Mouse (Mus musculus) megakaryocyte-erythroid progenitor cell, adult 5 weeks (primary cell): ENCODE results near the gene Trim14. TPM values are rescaled to one million over a fixed set of nuclear protein-coding genes. Genes with fewer than 3 reads are reported as not detected.

Experiments
- polyA plus RNA-seq: library from polyadenylated mRNA; stranded (reverse); fragments of >175 nt; gene quantifications from 2 replicates; pipeline ENCODE4 v1.2.3, GENCODE M21; 2012

Trim14 gene
- polyA plus RNA-seq: 28.5 and 33.5 TPM in 2 replicates

GRCm38 (mm10) chr4:46535840-46536361 lies at the start of gene Trim14:
TSS of gene Trim14 (minus strand) at chr4:46536141.

GRCm38 (mm10) chr4:46489028-46489925 lies 46.7 kb downstream of the Trim14 start, which contains the start of gene Nans:
TSS of gene Nans (plus strand) at chr4:46489248.

GRCm38 (mm10) chr4:46450519-46451131 lies 85.3 kb downstream of the Trim14 start, which contains the start of gene Anp32b:
TSS of gene Anp32b (plus strand) at chr4:46450902.

Other genes with a start within 250 kb of the Trim14 start
- gene Foxe1, start 192.5 kb downstream of the Trim14 start, polyA plus RNA-seq: 0.36 TPM in 1 of 2 replicates, not detected in the other
- gene Trmo, start 146.7 kb downstream of the Trim14 start, polyA plus RNA-seq: 2.5 and 2.9 TPM in 2 replicates
- gene Hemgn, start 122.6 kb downstream of the Trim14 start, polyA plus RNA-seq: 3.2 and 5.4 TPM in 2 replicates
- gene Anp32b, start 85.2 kb downstream of the Trim14 start, polyA plus RNA-seq: 838 and 983 TPM in 2 replicates
- 68.9 and 70.8 TPM in 2 replicates for gene Nans, start 46.9 kb downstream of the Trim14 start, polyA plus RNA-seq
- 92.6 and 164 TPM in 2 replicates for gene Coro2a, start 66.1 kb upstream of the Trim14 start, polyA plus RNA-seq
- 11.6 and 17.5 TPM in 2 replicates for gene Tbc1d2, start 114.1 kb upstream of the Trim14 start, polyA plus RNA-seq